Mouse (Mus musculus): ENCODE data around the gene Olfr221. TPM values are rescaled to one million over a fixed set of nuclear protein-coding genes. Genes with fewer than 3 reads are reported as not detected.

Olfr221 gene
- polyA plus RNA-seq, 1 experiment from 2014 or later, result not detected

DNA sequence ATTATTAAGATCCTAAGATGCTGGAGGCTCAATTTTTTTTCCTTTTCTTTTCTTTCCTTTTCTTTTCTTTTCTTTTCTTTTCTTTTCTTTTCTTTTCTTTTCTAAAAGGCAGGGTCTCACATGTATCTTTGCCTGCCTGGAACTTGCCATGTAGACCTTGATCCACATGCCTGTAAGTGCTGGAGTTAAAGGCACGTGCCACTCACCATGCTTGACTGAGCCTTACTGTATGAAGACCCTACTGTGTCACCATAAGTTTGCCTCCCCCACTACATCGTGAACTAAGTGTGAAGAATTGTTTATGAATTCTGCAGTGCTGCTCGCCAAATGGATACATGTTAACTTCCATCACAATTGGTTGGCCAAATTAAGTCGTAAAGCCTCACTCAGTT is 21.1 kb downstream of the Olfr221 start:
- Histone ChIP-seq H3K4me1 (replicated peaks; ENCODE audit: control insufficient read depth, insufficient read depth) (peaks cover 4% of the 10 kb centered on the region; the same call in 1 of the 2 replicates), H3K9me3 (ENCODE audit: control insufficient read depth, low read length) (no peaks in the 10 kb centered on the region), H3K9ac (ENCODE audit: low read length) (no peak overlapping the region), H3K27me3 (ENCODE audit: control insufficient read depth, insufficient read depth, low read length) (no peaks in the 10 kb centered on the region), H3K4me2 (replicated peaks; ENCODE audit: low read depth) (no peak overlapping the region; the same call in 1 of the 2 replicates), H3K4me3 (ENCODE audit: low read depth, low read length) (no peak overlapping the region), H3K36me3 (ENCODE audit: control insufficient read depth, insufficient read depth, low read length) (no peaks in the 10 kb centered on the region), H3K27ac (replicated peaks) (peak overlapping the region; percentile 100)
- ATAC-seq (ENCODE audit: low FRiP score, low TSS enrichment) (no peak), DNase-seq (ENCODE audit: low spot score) (no peak)
- TF ChIP-seq EP300 (optimal IDR thresholded peaks at IDR 0.05) (no peak), CTCF (IDR thresholded peaks at IDR 0.05; ENCODE audit: low read depth) (no peak)
- WGBS, result 46% methylated on average over 4 of the region's 4 CpGs

DNA sequence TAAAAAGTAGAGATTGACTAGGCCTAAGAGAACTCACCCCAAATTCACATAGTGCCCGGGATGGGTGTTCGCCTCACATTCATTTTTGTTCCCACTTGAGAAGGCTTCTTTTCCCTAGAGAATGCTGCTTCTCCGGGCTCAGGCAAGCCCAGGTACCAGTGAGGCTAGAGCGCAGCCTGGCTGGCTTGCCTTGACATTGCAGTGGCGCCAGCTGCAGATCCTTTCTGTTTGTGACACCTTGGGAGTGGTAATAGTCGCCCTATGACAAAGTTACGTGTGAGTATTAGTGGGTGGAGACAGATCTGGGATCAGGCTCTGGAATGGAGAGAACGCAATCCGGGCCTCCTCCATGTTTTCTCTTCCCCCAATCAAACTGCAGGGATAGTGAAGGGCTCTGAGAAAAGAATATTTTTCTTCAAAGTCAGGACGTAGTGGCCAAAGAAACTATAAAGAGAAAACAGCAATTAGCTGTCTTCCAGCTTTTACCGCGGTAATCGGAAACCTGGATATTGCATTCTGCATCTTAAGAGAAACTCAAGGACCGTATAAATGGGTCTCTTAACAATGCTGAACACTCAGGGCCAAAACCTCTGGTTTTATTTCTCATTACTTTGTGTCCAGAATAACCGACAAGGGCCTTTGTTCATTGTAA is 21.6 kb downstream of the Olfr221 start, which contains the start of gene Zfp219:
Gene Zfp219 (minus strand): TSS at position 248 of the 652 bp plus-strand sequence.
- H3K4me3 ChIP-seq (ENCODE audit: low read depth, low read length), result peak within 1 kb of the TSS; percentile 71
- ATAC-seq (ENCODE audit: low FRiP score, low TSS enrichment), result peak; percentile 86
- 4% methylated on average over 15 of the region's 15 CpGs for WGBS
- H3K9me3 ChIP-seq (ENCODE audit: control insufficient read depth, low read length), result no peaks in the 10 kb centered on the region
- H3K4me2 ChIP-seq (replicated peaks; ENCODE audit: low read depth), result peak within 1 kb of the TSS; percentile 75
- TF ChIP-seq EP300 (optimal IDR thresholded peaks at IDR 0.05) (no peak), CTCF (IDR thresholded peaks at IDR 0.05; ENCODE audit: low read depth) (peak; percentile 87)
- no peaks in the 10 kb centered on the region for H3K27me3 ChIP-seq (ENCODE audit: control insufficient read depth, insufficient read depth, low read length)
- peak; percentile 89 for DNase-seq (ENCODE audit: low spot score)
- no peaks in the 10 kb centered on the region for H3K36me3 ChIP-seq (ENCODE audit: control insufficient read depth, insufficient read depth, low read length)
- H3K27ac ChIP-seq (replicated peaks), result peak within 1 kb of the TSS; percentile 100
- H3K4me1 ChIP-seq (replicated peaks; ENCODE audit: control insufficient read depth, insufficient read depth), result peaks cover 9% of the 10 kb centered on the region; the same call in 1 of the 2 replicates
- peak within 1 kb of the TSS; percentile 95 for H3K9ac ChIP-seq (ENCODE audit: low read length)

DNA sequence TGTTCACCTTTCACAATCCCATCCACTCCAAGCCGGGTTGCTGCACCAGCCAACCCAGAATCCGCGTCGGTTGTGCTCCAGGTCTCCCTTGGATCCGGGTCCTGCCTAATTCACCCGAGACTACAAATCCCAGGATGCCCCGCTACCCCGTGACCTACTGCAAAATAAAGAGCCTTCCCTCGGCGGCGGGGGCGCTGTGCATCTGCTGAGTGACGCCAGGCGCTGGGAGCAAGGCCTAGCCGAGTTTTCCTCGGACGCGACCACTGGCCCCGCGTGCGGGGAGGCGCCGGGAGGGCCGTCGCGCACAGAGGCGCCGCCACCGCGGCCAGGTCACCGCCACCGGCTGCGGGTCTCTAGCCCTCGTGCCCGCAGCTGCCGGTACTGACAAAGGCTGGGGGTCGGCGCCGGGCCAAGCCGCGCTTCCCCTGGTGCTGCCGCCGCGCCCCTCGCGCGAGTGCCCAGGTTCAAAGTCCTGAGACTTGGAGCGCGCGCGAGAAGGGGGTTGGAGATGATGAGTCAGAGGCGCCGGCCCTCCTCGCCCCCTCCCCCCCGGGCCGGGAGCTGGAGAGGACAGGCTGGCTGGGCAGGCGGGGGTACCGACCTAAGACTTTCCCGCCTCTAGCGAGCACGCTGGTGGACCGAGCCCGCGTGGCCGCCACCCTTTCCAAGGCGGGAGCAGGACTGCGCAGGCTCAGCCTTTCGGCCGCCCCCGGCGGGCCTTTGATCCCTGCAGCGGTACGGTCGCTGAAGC is 22.5 kb downstream of the Olfr221 start:
- TF ChIP-seq EP300 (optimal IDR thresholded peaks at IDR 0.05) (peak; percentile 65), CTCF (IDR thresholded peaks at IDR 0.05; ENCODE audit: low read depth) (peak; percentile 67)
- WGBS, result under 1% methylated on average over 70 of the region's 74 CpGs
- Histone ChIP-seq H3K4me3 (ENCODE audit: low read depth, low read length) (peak overlapping the region; percentile 71), H3K36me3 (ENCODE audit: control insufficient read depth, insufficient read depth, low read length) (no peaks in the 10 kb centered on the region), H3K27ac (replicated peaks) (peak overlapping the region; percentile 100), H3K9ac (ENCODE audit: low read length) (peak overlapping the region; percentile 95), H3K9me3 (ENCODE audit: control insufficient read depth, low read length) (no peaks in the 10 kb centered on the region), H3K4me1 (replicated peaks; ENCODE audit: control insufficient read depth, insufficient read depth) (peaks cover 13% of the 10 kb centered on the region; the same call in 1 of the 2 replicates), H3K4me2 (replicated peaks; ENCODE audit: low read depth) (peak overlapping the region; percentile 75), H3K27me3 (ENCODE audit: control insufficient read depth, insufficient read depth, low read length) (no peaks in the 10 kb centered on the region)
- ATAC-seq (ENCODE audit: low FRiP score, low TSS enrichment), result peak; percentile 88
- DNase-seq (ENCODE audit: low spot score), result peak; percentile 98

DNA sequence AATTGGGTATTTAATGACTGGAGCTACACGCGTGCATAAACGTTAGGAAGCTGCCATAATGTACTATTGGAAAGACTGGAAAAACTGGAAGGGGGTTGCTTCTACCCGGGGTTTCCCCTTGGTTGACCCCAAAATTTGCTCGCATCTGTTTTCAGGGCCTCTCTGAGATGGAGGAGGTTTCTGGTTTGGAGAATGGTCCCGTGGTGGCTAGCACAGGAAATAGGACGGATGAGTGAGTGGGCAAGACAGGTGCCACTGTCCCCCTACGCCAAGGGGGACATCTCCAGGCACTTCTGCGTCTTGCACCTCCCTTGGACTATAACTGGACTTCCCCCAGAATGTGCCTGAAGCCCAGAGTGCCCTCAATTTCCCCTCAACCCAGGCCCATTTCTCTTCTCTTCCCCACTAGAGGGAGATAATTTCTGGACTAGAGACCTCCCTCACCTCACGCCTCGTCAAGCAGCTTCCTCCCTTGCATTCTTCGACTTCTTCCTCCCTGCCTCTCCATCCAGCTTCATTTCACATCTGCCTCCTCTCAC is 23.1 kb downstream of the Olfr221 start:
- Histone ChIP-seq H3K4me2 (replicated peaks; ENCODE audit: low read depth) (peak overlapping the region; percentile 75), H3K27ac (replicated peaks) (peak overlapping the region; percentile 100), H3K27me3 (ENCODE audit: control insufficient read depth, insufficient read depth, low read length) (no peaks in the 10 kb centered on the region), H3K36me3 (ENCODE audit: control insufficient read depth, insufficient read depth, low read length) (no peaks in the 10 kb centered on the region), H3K4me1 (replicated peaks; ENCODE audit: control insufficient read depth, insufficient read depth) (peaks cover 13% of the 10 kb centered on the region; the same call in 1 of the 2 replicates), H3K9me3 (ENCODE audit: control insufficient read depth, low read length) (no peaks in the 10 kb centered on the region), H3K4me3 (ENCODE audit: low read depth, low read length) (peak overlapping the region; percentile 71), H3K9ac (ENCODE audit: low read length) (peak overlapping the region; percentile 95)
- no peak; the same call in 1 of the 2 replicates for TF ChIP-seq CTCF (IDR thresholded peaks at IDR 0.05; ENCODE audit: low read depth)
- TF ChIP-seq EP300 (optimal IDR thresholded peaks at IDR 0.05), result no peak
- no peak for DNase-seq (ENCODE audit: low spot score)
- 24% methylated on average over 12 of the region's 12 CpGs for WGBS
- ATAC-seq (ENCODE audit: low FRiP score, low TSS enrichment), result peak; percentile 0; the same call in 1 of the 2 replicates

DNA sequence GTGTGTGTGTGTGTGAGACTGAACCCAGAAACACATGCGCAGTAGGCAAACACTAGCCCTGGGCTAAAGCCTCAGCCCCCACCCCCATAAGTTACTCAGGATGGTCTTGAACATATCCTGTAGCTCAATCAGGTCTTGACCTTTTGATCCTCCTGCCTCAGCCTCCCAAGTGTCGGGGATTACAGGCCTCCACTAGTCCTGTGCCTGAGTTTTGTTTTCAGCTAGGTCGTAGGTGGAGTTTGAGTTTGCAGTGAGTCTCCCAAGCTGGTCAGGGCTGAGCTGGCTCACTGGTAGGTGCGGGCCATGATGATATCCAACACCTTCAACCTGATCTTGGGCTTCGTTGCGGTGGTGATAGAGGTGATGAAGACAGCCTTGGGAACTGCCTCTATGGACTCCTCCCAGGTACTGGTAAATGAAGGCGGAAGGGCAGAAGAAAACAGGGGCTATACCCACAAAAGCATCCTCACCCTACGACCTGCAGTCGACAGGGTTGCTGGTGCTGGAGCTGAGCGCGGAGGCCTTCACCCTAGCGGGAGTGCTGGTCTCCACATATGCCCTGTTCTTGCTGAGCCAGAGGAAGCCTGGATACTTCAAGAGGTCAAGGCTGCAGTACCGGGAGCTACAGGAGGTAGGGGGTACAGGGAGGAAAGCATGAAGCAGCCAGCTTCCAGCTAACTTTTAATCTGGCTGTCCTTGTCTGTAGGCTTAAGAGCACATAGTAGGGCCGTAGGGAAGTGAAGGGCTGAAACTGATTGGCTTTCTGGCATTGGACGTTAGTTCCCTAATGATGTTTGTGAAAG is 23.8 kb downstream of the Olfr221 start:
- Histone ChIP-seq H3K4me2 (replicated peaks; ENCODE audit: low read depth) (peak overlapping the region; percentile 75), H3K4me1 (replicated peaks; ENCODE audit: control insufficient read depth, insufficient read depth) (peaks cover 13% of the 10 kb centered on the region; the same call in 1 of the 2 replicates), H3K27me3 (ENCODE audit: control insufficient read depth, insufficient read depth, low read length) (no peaks in the 10 kb centered on the region), H3K9ac (ENCODE audit: low read length) (peak overlapping the region; percentile 95; the same call in 1 of the 2 replicates), H3K9me3 (ENCODE audit: control insufficient read depth, low read length) (no peaks in the 10 kb centered on the region), H3K36me3 (ENCODE audit: control insufficient read depth, insufficient read depth, low read length) (no peaks in the 10 kb centered on the region), H3K4me3 (ENCODE audit: low read depth, low read length) (peak overlapping the region; percentile 71; the same call in 1 of the 2 replicates), H3K27ac (replicated peaks) (peak overlapping the region; percentile 100; the same call in 1 of the 2 replicates)
- TF ChIP-seq CTCF (IDR thresholded peaks at IDR 0.05; ENCODE audit: low read depth), result no peak
- TF ChIP-seq EP300 (optimal IDR thresholded peaks at IDR 0.05), result no peak
- ATAC-seq (ENCODE audit: low FRiP score, low TSS enrichment) (no peak), DNase-seq (ENCODE audit: low spot score) (no peak)
- 82% methylated on average over 15 of the region's 15 CpGs for WGBS
